Mouse (Mus musculus) liver, postnatal 0 days (tissue): Measurements from ENCODE around the gene Sae1.

Source experiments
- CTCF ChIP-seq: sonication (generic); IDR thresholded peaks from 2 replicates; pipeline ENCODE4 v1.5.1; 2016; ENCODE audit warnings: antibody characterized with exemption, low read depth
- EP300 ChIP-seq: IDR thresholded peaks from 2 replicates; pipeline ENCODE4 v1.6.1; 2016; ENCODE audit warnings: antibody characterized with exemption, low read depth, mild to moderate bottlenecking

DNA sequence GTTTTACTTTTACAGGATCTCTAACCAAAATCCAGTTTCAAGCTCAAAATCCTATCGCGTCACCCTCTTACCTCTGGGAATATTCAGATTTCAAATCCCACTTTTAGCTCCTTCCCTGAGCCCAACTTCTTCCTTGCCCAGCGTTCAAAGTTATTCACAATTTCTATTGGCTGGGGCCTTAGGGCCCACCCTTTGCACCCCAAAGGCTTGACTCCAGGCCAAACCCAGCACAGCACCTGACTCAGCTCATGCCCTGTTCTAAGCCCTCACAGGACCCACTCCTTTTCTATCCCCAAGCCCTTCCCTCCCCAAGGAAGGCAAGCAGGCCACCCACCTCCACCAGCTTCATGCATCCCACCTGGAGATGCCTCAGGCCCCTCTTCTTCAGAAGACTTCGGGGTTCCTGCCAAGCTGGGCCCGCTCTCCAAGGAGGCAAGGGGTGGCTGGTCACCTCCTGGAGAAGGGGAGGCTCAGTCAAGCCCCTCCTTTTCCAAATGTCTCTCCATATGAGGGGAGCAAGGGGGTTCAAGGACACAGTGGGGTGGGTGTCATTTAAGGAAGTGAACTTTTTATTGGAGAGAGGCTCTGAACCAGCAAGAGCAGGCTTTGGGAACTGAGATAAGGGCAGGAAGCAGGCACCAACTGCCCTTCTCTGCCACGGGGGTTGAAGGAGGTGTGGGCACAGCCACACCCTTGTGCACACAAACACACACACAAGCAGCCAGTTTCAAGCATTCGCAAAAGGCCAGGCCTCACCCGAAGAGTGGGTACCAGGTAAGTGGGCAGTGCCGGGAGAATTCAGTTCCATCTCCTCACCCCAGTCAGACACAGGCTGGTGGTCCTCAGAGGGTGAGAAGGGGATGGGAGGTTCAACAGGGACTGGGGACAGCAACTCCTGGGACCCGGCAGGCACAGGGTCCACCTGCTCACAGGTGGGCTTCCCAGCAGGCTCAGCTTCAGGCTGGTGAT is 112.4 kb downstream of the Sae1 start:
- TF ChIP-seq CTCF: no peak
- TF ChIP-seq EP300: peak; percentile 62; the same call in 1 of the 2 replicates
